ENCODE assay signal across 8 mouse cellular contexts in the genomic region with DNA sequence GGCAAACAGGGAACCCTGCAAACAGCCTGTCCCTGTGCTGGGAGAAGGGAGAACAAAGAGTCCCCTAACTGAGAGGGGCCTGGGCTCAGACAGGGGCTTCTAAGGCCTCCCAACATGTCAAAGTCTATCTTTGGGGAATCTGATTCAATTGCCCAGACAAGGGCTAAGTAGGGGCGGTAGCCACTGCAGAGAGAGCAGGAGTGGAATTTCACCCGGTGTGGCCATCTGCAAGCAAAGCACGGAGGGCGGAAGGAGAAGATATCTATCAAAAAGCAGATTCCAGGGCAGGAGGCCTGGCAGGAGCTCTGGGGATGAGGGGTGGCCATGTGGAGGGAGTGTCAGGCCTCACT. TPM values are rescaled to one million over a fixed set of nuclear protein-coding genes. Genes with fewer than 3 reads are reported as not detected.
DNase-seq lines count a peak whose midpoint lies in the region; ATAC-seq and TF ChIP-seq lines count a peak whose summit lies in the region.

No protein-coding gene starts in this region.

- H3K36me3 ChIP-seq in liver, embryonic 12.5 days: no peaks in the 10 kb centered on the region
- no peaks in the 10 kb centered on the region for H3K36me3 ChIP-seq in small intestine, adult 2 months (ENCODE audit: control insufficient read depth, insufficient read depth, low read length)

- 53% methylated on average over 4 of the region's 4 CpGs for WGBS in liver, embryonic 12.5 days (ENCODE audit: insufficient replicate concordance)
- 54% methylated on average over 4 of the region's 4 CpGs for WGBS in small intestine, adult 2 months

- H3K4me3 ChIP-seq in liver, embryonic 12.5 days: no peak overlapping the region
- no peak overlapping the region for H3K4me3 ChIP-seq in small intestine, adult 2 months (ENCODE audit: low read depth, low read length)

- H3K27me3 ChIP-seq in liver, embryonic 12.5 days (replicated peaks): no peaks in the 10 kb centered on the region
- no peaks in the 10 kb centered on the region for H3K27me3 ChIP-seq in small intestine, adult 2 months (ENCODE audit: control insufficient read depth, insufficient read depth, low read length)

- TF ChIP-seq CTCF in small intestine, adult 2 months (IDR thresholded peaks at IDR 0.05; ENCODE audit: extremely low read depth, insufficient read length, insufficient replicate concordance, low read depth, low read length): no peak

- peak overlapping the region; percentile 49; the same call in 1 of the 2 replicates for H3K27ac ChIP-seq in liver, embryonic 12.5 days
- 0 out of 2 replicates have a peak overlapping the region, but pooled peaks have one; percentile 5 for H3K27ac ChIP-seq in small intestine, adult 2 months (ENCODE audit: insufficient read depth, low read depth, low read length)

- H3K9me3 ChIP-seq in liver, embryonic 12.5 days (replicated peaks): no peaks in the 10 kb centered on the region

- no peak overlapping the region for H3K4me2 ChIP-seq in liver, embryonic 12.5 days

- no peak for TF ChIP-seq POLR2A in small intestine, adult 2 months (IDR thresholded peaks at IDR 0.05; ENCODE audit: low read depth, low read length)

- no peak for DNase-seq in liver
- DNase-seq in forelimb bud, embryonic 11.5 days (ENCODE audit: low read depth, low spot score): peak; percentile 40
- peak; percentile 42 to 68 for DNase-seq in kidney, postnatal 25 days
- no peak for DNase-seq in layer of hippocampus, postnatal 10 days (ENCODE audit: low spot score in 2 of 2)
- DNase-seq in cerebellum, adult 9-11 months: no peak
- no peak for DNase-seq in layer of hippocampus, adult 9-10 months (ENCODE audit: low spot score)

- no peak for ATAC-seq in liver, embryonic 12.5 days

- no peak overlapping the region for H3K9ac ChIP-seq in liver, embryonic 12.5 days

- peaks cover 1% of the 10 kb centered on the region; the same call in 1 of the 2 replicates for H3K4me1 ChIP-seq in liver, embryonic 12.5 days
- H3K4me1 ChIP-seq in small intestine, adult 2 months (ENCODE audit: control insufficient read depth, insufficient read depth, insufficient read length, low read length): no peaks in the 10 kb centered on the region

RNA-seq across cellular contexts. Expression of a gene that starts 38.7 kb away (rescaled TPM):
- not detected in 2 replicates for polyA plus RNA-seq in liver, embryonic 12.5 days (2016; fragmentation: Nextera tagmentation; extraction: Ambion mirVana)
- not detected in 2 replicates for polyA plus RNA-seq in small intestine, adult 2 months (2012; rRNA removed)
- not detected for total RNA-seq in layer of hippocampus, postnatal 10 days (2021)

RNA-seq across cellular contexts. Expression of a gene that starts 38.8 kb away (rescaled TPM):
- polyA plus RNA-seq in liver, embryonic 12.5 days (2016; fragmentation: Nextera tagmentation; extraction: Ambion mirVana): 0.19 TPM in 1 of 2 replicates, not detected in the other
- 5.6 and 11.1 TPM in 2 replicates for polyA plus RNA-seq in small intestine, adult 2 months (2012; rRNA removed)
- total RNA-seq in layer of hippocampus, postnatal 10 days (2021): not detected

Comparison
In these comparisons a context has a peak if more than half of its experiments do, and no peak if none do; other contexts are left out.
1. DNase-seq: peak in forelimb bud, embryonic 11.5 days (single experiment) and kidney, postnatal 25 days (2 of 2); none in liver (single experiment), layer of hippocampus, postnatal 10 days (0 of 2), cerebellum, adult 9-11 months (single experiment) and layer of hippocampus, adult 9-10 months (single experiment).